Mouse (Mus musculus): ENCODE measurements around the gene Tchh. TPM values are rescaled to one million over a fixed set of nuclear protein-coding genes. Genes with fewer than 3 reads are reported as not detected.
"Not testable (repeated sequence)": the region's sequence is repeated elsewhere in the genome, so short reads cannot be mapped to it uniquely, and the experiment has no call there.

Tchh gene
- total RNA-seq (2021) = under 1 TPM; 0.07 to 0.17 TPM

DNA sequence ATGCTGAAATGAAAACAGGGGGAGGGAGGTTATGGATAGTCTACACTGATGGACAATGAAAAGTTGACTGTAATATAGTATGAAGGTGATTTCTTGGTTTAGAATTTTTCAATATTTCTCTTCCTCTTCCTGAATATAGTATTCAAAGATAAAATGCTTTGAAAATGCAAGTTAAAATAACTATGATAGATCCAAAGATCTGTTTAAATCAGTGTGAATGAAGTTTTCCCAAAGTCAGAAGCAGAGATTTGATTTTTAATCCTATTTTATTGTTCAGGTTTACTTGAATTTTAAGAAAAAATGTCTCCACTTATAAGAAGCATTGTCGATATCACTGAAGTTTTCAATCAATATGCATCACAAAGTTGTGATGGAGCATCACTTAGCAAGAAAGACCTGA lies at the start of gene Tchh:
Tchh (plus strand) TSS at position 301 of the 400 bp plus-strand sequence.
- DNase-seq = no peak
- intact Hi-C loops (cut with DNase I) = no loop called here

DNA sequence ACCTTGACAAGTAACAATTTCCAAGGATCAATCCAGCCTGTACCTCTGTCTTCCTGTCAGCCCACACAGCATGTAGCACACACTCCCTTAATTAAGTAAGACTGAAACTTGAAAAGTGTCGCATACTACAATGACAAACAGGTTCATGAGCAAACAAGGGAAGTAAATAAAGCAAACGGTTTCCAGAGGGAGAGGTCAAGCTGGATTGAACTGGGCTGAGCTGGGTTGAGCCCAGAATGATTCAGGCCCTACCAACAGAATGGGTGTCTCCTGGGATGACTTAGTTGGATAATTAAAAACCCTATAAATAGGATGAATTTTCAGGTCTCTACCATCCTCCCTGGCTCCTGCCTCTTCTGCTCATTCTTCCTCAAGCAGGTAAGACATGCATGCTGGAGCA lies 48.8 kb upstream of the Tchh start, which contains the start of gene Rptn:
Rptn (plus strand) TSS at position 334 of the 400 bp plus-strand sequence.
- intact Hi-C loops (cut with DNase I) = no loop called here
- no peak for DNase-seq

DNA sequence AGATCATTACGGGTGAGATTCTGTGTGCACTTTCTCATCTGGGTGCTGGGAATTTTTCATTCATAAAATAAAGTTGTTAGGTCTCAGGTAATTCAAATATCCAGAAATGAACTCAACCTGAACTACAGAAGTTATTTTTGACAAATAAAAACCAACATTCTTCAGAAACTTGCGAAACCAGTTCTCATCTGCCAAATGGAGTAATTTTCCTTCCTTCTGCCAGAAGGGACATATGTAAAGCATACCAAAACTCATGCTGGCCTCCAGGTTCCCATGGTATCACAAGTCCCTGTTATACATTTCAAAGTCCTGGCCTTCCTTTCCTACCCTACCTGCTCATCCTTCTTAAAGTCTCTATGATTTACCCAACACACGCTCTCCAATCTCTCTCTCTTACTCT lies 38.2 kb upstream of the Tchh start:
- intact Hi-C loops (cut with DNase I) = no loop called here
- DNase-seq = no peak

DNA sequence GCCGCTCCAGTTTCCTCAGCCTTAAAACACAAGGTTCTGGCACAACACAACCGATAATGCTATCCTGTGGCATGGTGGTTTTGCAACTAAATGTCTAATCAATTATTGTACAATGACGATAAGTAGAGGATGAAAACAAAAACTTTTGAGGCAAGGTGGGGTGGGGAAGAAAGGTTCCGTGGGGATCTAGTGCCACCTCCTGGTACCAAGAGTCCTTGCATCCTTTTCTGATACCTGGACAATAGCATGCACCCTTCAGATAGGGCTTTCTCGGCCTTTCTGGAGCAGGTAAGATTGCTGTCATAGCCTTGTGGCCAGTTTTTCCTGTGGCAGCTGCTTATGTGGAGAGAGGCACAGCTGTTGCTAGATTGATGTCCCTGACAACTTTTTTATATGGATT lies 35.1 kb upstream of the Tchh start:
- peak; percentile 11 to 20 for DNase-seq

DNA sequence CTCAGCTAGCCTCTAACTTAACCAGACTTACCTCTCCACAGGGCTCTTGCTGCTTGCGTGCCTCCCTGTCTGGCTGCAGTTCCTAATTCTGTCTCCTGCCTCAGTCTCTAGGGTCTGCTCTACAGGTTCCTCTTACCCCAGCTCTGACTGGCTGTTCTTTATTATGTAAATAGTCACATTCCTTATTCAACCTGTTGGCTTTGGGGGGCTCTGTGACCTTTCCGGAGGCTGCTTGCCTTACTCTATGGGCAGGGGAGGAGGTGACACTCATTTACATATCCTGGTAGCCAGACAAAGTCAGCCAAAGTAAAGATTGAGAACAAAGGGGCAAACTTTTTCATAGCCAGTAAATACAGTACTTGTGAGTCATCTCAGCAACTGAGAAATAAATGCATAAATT lies 30.2 kb upstream of the Tchh start:
- no peak for DNase-seq
- intact Hi-C loops (cut with DNase I) = no loop called here

More for the DNA sequence above, 35.1 kb upstream of the Tchh start:
- intact Hi-C loops (cut with DNase I) = loop anchor here (1.0 kb wide), 2 partner anchors 45 to 277 kb away; no protein-coding TSS in a partner anchor

DNA sequence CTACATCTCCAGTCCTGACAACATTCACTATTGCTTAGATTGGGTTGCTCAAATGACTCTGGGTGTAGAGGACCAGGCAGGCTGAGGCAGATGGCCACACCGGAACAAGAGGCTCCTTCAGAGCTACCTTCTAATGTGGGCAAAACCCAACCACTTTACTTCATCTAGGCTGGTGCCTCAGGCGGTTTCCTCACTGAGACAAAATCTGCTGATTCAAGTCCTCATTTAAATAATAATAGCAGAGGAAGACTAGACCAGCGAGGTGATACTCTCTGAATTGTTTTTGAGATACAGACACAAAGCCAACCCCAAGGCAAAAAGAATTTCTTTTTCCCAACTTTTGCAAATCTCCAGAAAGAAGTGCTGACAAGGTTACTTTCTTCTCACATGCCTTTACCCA lies 10.5 kb upstream of the Tchh start:
- intact Hi-C loops (cut with DNase I) = no loop called here
- no peak for DNase-seq

DNA sequence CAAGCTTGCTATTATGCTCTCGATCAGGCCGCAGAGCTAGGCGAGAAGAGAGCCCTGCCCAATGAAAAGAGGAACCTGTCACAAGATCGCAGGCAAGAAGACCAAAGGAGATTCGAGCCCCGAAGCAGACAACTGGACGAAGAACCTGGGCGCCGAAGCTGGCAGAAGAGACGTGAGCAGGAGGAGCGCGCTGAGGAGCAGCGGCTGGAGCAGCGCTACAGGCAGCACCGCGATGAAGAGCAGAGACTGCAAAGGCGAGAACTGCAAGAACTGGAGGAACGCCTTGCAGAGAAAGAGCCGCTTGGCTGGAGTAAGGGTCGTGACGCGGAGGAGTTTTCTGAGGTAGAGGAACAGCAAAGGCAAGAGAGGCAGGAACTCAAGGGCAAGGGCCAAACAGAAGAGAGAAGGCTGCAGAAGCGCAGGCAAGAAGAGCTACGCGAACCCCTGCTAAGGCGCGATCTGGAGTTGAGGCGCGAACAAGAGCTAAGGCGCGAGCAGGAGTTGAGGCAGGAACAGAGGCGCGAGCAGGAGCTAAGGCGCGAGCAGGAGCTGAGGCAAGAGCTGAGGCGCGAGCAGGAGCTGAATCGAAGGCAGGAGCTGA lies 1.5 kb downstream of the Tchh start:
- DNase-seq = peak; percentile 13 to 37
- intact Hi-C loops (cut with DNase I) = loop anchor here (2.0 kb wide), 1 partner anchor 77 kb away; the partner anchor contains the start of gene S100a11

DNA sequence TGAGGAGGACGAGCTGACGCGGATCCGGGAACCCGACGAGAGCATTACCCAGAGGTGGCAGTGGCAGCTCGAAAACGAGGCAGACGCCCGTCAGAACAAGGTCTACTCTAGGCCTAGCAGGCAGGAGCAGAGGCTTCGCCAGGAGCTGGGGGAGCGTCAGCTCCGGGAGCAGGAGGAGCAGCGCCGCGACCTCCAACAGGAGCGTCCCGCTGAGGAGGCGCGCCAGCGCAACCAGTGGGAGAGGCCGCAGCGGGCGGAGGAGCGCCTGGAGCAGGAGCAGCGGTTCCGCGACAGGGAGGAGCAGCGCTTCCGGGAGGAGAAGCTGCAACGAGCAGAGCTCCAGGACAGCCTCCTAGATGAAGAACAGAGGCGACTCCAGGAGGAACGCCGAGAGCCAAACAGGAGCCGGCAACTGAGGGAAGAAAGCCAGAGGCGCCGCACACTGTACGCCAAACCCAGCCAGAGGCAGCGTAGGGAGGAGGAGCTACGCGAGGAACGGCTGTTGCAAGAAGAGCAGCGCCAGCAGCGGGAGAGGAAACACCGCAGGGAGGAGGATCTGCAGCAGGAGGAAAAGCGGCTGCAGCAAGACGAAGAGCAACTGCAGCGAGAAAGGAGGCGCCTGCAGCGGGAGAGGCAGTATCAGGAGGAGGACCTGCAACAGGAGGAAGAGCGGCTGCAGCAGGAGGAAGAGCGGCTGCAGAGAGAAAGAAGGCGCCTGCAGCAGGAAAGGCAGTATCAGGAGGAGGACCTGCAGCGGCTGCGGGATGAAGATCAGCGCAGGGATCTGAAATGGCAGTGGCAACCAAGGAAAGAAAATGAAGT lies 2.4 kb downstream of the Tchh start:
- intact Hi-C loops (cut with DNase I) = loop anchor here (2.0 kb wide), 1 partner anchor 76 kb away; the partner anchor contains the start of gene S100a11
- DNase-seq = peak; percentile 74 to 78

DNA sequence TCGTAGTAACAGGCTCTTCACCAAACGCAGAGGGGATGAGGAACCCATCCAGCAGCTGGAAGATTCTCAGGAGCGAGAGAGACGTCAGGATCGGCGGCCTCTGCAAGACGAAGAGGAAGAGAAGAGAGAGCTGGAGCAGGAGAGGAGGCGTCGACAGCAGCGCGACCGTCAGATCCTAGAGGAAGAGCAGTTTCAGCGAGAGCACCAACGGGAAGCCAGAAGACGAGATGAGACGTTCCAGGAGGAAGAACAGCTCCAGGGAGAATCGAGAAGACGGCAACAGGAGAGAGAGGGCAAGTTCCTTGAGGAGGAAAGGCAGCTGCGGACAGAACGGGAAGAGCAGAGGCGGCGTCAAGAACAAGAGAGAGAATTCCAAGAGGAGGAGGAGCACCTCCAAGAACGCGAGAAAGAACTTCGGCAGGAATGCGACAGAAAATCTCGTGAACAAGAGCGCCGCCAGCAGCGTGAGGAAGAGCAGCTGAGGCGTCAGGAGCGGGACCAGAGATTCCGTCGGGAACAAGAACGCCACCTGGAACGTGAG lies 3.1 kb downstream of the Tchh start:
- intact Hi-C loops (cut with DNase I) = loop anchor here (2.0 kb wide), 1 partner anchor 76 kb away; the partner anchor contains the start of gene S100a11
- DNase-seq = peak; percentile 21 to 42

DNA sequence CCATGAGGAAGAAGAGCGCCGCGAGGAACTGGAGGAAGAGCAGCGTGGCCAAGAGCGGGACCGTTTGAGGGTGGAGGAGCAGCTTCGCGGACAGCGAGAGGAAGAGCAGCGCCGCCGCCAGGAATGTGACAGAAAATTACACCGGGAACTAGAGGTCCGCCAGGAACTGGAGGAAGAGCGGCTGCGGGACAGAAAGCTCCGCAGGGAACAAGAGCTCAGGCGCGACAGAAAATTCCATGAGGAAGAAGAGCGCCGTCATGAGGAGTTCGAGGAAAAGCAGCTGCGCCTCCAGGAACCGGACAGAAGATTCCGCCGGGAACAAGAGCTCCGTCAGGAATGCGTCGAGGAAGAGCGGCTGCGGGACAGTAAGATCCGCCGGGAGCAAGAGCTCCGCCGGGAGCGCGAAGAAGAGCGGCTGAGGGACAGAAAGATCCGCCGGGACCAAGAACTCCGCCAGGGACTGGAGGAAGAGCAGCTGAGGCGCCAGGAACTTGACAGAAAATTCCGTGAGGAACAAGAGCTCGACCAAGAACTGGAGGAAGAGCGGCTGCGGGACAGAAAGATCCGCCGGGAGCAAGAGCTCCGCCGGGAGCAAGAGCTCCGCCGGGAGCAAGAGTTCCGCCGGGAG lies 4.1 kb downstream of the Tchh start:
- DNase-seq = peak; percentile 12 to 38
- intact Hi-C loops (cut with DNase I) = no loop called here

DNA sequence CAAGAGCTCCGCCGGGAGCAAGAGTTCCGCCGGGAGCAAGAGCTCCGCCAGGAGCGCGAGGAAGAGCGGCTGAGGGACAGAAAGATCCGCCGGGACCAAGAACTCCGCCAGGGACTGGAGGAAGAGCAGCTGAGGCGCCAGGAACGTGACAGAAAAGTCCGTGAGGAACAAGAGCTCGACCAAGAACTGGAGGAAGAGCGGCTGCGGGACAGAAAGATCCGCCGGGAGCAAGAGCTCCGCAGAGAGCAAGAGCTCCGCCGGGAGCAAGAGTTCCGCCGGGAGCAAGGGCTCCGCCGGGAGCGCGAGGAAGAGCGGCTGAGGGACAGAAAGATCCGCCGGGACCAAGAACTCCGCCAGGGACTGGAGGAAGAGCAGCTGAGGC lies 4.6 kb downstream of the Tchh start:
- intact Hi-C loops (cut with DNase I) = not testable (repeated sequence)
- DNase-seq = peak in 1 of 2 experiments; percentile 45

DNA sequence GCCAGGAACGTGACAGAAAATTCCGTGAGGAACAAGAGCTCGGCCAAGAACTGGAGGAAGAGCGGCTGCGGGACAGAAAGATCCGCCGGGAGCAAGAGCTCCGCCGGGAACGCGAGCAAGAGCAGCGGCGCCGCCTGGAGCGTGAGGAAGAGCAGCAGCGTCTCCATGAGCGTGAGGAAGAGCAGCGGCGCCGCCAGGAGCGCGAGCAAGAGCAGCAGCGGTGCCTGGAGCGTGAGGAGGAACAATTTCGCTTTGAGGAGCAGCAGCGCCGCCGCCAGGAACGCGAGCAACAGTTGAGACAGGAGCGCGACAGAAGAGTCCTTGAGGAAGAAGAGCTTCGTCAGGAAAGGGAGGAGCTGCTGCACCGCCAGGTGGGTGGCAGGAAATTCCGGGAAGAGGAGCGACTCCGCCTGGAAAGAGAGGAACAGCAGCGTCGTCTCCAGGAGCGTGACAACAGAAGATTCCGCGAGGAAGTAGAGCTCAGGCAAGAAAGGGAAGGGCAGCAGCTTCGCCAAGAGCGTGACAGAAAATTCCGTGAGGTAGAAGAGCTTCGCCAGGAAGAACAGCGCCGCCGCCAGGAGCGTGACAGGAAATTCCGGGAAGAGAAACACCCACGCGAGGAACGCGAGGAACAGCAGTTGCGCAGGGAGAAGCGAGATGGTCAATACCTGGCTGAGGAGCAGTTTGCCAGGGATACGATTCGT lies 5.2 kb downstream of the Tchh start:
- intact Hi-C loops (cut with DNase I) = no loop called here
- DNase-seq = peak; percentile 43 to 49

DNA sequence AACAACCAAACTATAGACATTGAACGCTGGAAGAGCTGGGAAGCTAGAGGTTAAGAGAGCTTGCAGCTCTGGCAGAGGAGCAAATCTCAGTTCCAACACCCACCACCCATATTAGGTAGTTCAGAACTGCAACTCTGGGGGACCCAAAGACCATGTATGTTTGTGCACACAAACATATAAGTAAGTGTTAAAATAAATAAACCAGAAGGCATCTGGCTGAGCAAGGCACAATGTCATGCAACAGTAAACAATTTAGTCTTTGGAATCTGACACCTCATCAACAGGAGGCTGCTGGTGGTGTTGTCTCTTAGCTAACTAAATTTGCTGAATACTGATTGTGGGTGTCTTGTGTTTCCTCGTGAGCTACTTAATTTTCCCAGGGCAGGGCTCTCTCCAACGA lies 24.4 kb downstream of the Tchh start:
- intact Hi-C loops (cut with DNase I) = no loop called here
- no peak for DNase-seq

DNA sequence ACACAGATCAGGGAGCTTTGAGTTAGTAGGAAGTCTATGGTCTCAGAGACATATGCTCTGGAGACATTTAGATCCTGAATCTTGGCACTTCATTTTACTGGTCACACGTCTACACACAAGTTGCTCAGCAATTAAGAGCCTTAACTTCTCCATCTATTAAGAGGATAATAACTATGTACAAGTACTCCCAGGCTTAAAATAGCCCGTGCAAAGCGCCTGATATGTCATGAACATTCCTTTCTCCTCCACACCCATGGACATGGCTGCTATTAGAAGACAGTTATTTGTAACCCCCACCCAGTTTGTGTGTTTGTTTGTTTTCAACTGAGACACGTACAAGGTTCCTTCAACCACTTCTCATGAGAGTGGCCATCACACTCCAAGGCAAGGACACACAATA lies 25.0 kb downstream of the Tchh start:
- DNase-seq = no peak
- intact Hi-C loops (cut with DNase I) = no loop called here

DNA sequence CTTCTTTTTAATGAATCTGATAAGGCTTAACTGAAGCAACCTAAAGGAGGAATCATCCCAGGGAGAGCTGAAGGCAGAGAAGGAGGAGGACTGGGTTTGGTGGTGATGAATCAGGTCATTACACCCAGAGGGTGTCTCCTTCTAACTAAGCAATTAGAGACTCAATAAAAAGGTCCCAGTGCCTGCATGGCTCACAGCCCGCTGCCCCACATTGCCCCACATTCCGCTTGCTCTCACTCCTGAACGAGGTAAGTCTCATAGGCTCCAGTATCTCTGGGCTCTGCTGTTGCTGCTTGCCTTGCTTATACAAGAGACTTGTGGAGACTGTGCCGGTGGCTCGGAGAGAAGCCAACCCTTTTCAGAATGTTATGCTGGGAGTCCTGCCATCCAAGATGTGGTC lies 26.4 kb downstream of the Tchh start, which contains the start of gene Tchhl1:
Tchhl1 (plus strand) TSS at position 194 of the 400 bp plus-strand sequence.
- intact Hi-C loops (cut with DNase I) = no loop called here
- no peak for DNase-seq

DNA sequence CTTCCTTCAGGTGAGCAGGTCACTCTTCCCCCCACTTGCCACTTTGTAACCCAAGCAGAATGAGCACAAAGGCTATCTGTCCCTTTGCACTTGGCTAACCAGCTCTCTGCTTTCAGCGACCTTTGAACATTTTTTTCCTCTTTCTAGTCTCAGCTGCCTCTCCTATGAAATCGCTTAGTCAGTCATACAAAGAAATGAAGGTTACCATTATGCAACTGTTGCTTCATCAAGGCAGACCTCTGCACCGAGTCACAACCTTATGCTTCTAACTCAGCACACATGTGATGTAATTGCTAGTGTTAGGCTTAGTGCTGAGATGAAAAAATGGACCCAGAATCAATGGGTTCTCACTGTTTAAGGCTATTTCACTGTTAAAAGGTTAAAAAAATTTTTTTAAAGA lies 27.5 kb downstream of the Tchh start:
- intact Hi-C loops (cut with DNase I) = no loop called here

DNA sequence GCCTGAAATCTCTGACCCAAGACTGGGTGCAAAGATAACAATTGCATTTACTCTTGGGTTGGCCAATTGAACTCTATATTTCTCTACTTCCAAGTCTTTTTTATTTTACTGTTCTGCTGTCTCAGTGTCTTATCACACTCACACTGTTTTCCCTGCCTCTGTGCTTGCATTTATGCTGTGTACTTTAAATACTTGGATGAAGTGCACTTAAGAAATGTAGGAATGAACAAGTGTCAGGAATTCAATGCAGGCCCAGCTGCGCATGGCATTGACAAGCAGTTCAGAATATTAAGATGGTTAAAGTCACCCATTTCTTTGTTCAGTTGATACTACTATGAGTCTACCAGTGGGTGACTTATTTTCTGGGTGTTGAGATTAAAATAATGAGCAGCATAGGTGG lies 37.9 kb downstream of the Tchh start:
- no peak for DNase-seq
- intact Hi-C loops (cut with DNase I) = no loop called here

More for the DNA sequence above, 27.5 kb downstream of the Tchh start:
- no peak for DNase-seq

DNA sequence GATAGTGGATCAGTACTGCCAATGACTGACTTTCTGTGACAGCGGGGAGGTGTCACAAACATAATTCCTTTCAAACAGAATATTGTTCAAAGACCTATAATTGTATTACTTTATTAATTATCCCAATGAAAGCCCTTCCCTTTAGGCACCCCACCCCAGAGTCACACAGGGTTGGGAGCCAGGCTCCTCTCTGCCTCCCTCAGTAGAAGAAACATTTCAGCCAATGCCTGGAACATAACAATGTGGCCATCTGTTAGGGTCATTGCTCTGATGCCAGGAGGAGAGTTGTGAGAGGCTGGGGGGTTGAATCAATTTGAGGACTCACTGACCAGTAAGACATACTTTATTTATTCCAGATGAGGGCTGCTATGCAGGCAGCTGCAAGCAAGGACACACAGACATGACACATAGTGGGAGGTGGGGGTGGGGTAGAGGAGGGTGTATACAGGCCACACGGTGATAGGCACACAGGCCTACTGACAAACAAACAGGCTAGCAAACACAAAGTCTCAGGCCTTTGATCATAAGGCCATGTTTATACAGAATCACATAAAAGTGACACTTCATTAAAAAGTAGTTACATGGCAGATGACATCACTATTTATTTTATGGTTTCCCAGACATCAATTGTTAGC lies 40.0 kb downstream of the Tchh start:
- DNase-seq = no peak
- intact Hi-C loops (cut with DNase I) = no loop called here

DNA sequence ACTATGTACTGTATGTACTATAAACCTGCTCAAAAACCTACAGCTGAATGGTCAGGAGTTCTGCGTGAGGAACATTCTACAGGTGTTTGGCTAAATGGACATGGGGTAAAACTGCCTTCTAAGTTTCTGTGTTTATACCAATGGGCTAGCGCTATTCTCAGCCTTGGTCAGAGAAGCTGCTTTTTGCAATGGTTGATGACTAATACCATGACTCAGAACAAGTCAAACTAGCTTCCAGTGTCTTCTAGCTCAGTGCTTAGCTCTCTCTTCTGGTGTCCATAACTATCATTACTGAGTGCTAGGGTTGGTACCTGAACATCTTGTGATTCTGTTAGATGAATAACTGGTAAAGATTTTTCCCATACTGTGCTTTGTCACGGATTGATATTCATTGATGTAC lies 43.5 kb downstream of the Tchh start:
- DNase-seq = no peak
- intact Hi-C loops (cut with DNase I) = no loop called here

DNA sequence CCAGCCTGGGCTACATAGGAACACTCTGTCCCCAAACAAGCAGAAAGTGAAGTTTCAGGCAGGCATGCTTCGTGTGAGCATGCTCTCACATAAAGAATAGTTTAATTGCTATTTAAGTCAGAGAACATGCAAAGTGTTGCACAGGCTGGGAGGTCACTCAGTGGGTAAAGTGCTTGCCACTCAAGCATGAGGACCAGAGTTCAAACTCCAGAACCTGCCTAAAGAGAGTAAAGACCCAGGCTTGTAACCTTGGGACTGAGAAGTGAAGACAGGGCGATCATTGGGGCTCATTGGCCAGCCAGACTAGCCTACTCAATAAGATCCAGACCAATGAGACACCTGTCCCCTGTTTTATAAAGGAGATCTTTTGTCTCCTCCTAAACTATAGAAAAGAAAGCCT lies 46.4 kb downstream of the Tchh start:
- DNase-seq = no peak
- intact Hi-C loops (cut with DNase I) = no loop called here
